Mouse (Mus musculus): Measurements from ENCODE around the gene Plk3. TPM values are rescaled to one million over a fixed set of nuclear protein-coding genes. Genes with fewer than 3 reads are reported as not detected.

Plk3 gene
- total RNA-seq, 2 experiments from 2014 or later: 17.7 to 19.9 TPM

DNA sequence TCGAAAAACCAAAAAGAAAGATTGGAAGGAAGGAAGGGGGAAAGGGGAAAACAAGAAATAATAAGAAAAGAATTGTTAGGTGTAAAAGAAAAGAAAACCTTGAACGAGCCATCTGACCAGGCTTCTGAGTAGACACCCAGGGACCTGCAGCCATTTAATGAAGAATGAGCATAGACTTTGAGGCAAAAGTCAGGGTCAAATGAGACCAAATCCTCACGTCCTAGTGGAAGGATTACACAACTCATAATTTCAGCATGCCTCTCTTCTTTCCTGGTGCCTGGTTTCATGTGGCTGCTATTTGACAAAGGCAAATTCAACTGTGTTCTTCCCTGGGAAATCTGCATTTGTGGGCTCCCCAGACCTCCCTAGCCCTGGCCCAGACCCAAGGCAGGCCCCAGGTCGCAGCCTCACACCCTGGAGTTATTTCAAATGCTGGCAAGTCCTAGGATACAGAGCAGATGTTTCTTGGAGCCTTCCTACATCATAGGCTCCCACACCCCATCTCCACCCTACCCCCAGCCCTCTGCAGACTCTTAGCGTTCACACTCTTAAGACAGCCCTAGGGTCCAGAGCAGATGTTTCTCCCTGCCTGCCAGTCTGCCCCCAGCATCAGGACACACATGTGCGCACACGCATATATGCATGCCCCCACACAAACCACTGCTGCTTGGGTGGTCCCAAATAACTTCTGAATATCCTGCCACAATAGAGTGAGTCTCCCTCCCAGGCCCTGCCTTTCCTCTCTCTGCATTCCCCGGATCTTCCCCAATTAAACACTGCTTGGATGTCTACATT lies 35.6 kb downstream of the Plk3 start:
- DNase-seq (ENCODE audit: extremely low spot score in 1 of 2, low spot score in 2 of 2): no peak
- intact Hi-C loops (cut with DNase I): loop anchor here (5.0 kb wide), 1 partner anchor 46 kb away; no protein-coding TSS in a partner anchor

GRCm38 (mm10) chr4:117096666-117097065 lies 37.1 kb downstream of the Plk3 start:
- no peak for DNase-seq (ENCODE audit: extremely low spot score in 1 of 2, low spot score in 2 of 2)
- intact Hi-C loops (cut with DNase I): loop anchor here (5.0 kb wide), 1 partner anchor 44 kb away; no protein-coding TSS in a partner anchor

- intact Hi-C loops (cut with DNase I): loop anchor here (5.0 kb wide), 1 partner anchor 44 kb away; no protein-coding TSS in a partner anchor
- peak; percentile 62 to 87 for DNase-seq (ENCODE audit: extremely low spot score in 1 of 2, low spot score in 2 of 2)
These were observed 38.0 kb downstream of the Plk3 start, which contains the start of gene Ptch2 for GRCm38 (mm10) chr4:117095551-117096452. Gene Ptch2, plus strand, starts transcription at chr4:117096075.

DNA sequence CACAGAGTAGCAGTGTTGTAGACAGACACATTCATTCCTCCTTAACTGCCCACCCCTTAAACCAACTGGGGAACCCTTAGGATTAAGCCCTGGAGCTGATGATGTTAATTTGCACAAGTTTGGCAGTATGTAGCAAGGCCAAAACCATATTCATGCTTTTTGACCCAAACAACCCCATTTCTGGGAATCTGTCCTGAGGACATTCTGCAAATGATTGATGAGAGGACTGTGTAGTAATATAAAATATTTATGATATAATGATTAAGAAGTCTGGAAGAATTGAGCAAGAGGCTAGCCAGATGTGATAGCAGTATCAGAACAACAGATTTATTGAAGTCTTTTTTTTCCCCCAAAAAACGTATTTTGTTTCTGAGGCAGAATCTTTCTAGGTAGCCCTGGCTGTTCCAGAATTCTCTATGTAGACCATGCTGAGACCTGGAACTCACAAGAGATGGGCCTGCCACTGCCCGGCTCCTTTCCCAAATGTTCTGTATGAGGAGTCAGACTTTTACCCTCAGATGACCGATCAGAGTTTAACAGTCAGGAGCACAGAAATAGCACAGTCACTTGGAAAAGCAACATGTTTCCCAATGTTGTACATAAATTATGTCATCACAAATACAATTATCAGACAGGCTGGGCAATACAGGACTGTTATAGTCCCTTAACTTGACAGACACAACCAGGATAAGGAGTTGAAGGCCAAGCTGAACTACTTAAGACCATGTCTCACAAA lies 39.0 kb downstream of the Plk3 start:
- DNase-seq (ENCODE audit: extremely low spot score in 1 of 2, low spot score in 2 of 2): no peak
- intact Hi-C loops (cut with DNase I): loop anchor here (5.0 kb wide), 1 partner anchor 42 kb away; no protein-coding TSS in a partner anchor

- intact Hi-C loops (cut with DNase I): no loop called here
- no peak for DNase-seq (ENCODE audit: extremely low spot score in 1 of 2, low spot score in 2 of 2)
These were observed 43.2 kb downstream of the Plk3 start for GRCm38 (mm10) chr4:117090586-117090985.

- intact Hi-C loops (cut with DNase I): no loop called here
These were observed 45.7 kb downstream of the Plk3 start for GRCm38 (mm10) chr4:117087948-117088640.

More at GRCm38 (mm10) chr4:117087948-117088640, 45.7 kb downstream of the Plk3 start:
- DNase-seq (ENCODE audit: extremely low spot score in 1 of 2, low spot score in 2 of 2): no peak

Small RNA genes within 50 kb of the gene (microRNA-seq; reads per million reads assigned to microRNA genes)
- not detected for gene Gm22398

Other genes with a start within 250 kb of the Plk3 start
- gene Urod, start 139.6 kb downstream of the Plk3 start, total RNA-seq (2021): 10 to 100 TPM; 38.0 to 40.4 TPM
- gene Hectd3, start 138.6 kb downstream of the Plk3 start, total RNA-seq (2021): 10 to 100 TPM; 47.7 to 53.3 TPM
- 10 to 100 TPM; 25.5 to 26.9 TPM for gene Eif2b3, start 114.6 kb downstream of the Plk3 start, total RNA-seq (2021)
- 1 to 10 TPM; 2.4 to 3.4 TPM for gene Ptch2, start 37.9 kb downstream of the Plk3 start, total RNA-seq (2021)
- gene Btbd19, start 8.2 kb downstream of the Plk3 start, total RNA-seq (2021): 10 to 100 TPM; 11.9 to 12.0 TPM
- gene Tctex1d4, start 7.2 kb downstream of the Plk3 start, total RNA-seq (2021): under 1 TPM in 1 of 2 experiments, not detected in 1; 0.47 TPM
- gene Rps8, start 22.3 kb upstream of the Plk3 start, total RNA-seq (2021): 100 to 1,000 TPM; 554 to 567 TPM
- 1 to 10 TPM; 1.1 to 2.2 TPM for gene Kif2c, start 48.7 kb upstream of the Plk3 start, total RNA-seq (2021)
- gene Tmem53, start 118.0 kb upstream of the Plk3 start, total RNA-seq (2021): 1 to 10 TPM; 2.0 to 3.2 TPM
- gene Armh1, start 118.2 kb upstream of the Plk3 start, total RNA-seq (2021): 1 to 10 TPM in 1 of 2 experiments, under 1 TPM in 1; 0.81 to 1.8 TPM

Measured in left cerebral cortex, postnatal 10 days (tissue).